Mouse (Mus musculus): ENCODE measurements around the gene Cggbp1. TPM values are rescaled to one million over a fixed set of nuclear protein-coding genes. Genes with fewer than 3 reads are reported as not detected.
A peak's percentile ranks its signal among the peaks of the same experiment; 100 is the strongest.
"Not testable (repeated sequence)": the region's sequence is repeated elsewhere in the genome, so short reads cannot be mapped to it uniquely, and the experiment has no call there.

The Cggbp1 gene
- polyA plus RNA-seq, 1 experiment from 2014 or later = 65.1 TPM

DNA sequence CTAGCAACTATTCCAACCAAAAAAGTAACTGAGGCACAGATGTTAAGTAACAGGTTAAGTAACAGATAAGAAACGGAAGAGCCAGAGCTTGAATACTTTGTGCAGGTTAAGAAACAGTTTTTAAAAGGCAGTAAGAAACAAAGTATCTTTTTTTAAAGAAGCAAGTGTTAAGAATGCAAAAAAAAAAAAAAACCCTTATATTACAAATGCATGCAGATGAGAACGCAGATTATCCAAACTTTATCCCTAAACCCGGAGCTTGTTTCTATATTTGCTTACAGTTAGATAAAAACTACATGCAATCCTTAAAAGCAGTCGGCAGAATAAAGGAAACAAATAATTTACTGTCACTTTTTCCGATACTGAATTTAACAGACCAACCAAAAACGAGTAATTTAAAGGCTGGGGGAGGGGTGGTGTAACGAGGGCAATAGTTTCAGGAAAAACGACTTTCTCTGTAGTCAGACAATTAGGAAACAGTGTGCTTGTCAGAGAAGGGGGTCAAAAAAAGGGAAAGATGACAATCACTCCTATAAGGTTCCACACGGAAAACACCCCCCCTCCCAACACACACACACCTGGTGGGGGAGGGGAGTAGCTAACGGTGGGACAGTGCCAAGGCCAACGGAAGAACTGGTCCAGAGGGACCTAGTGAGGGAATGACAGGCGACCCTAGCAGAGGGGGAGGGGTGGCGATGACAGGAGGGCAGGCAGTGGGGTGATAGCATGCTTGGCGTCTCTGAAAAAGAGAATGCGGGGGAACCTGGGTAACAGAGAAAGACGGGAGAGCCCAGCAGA lies 1.3 kb upstream of the Cggbp1 start:
- Histone ChIP-seq H3K4me2 (peak overlapping the region; percentile 88), H3K4me3 (peak overlapping the region; percentile 68), H3K9me3 (no peaks in the 10 kb centered on the region), H3K27me3 (no peaks in the 10 kb centered on the region), H3K4me1 (replicated peaks) (peaks cover 30% of the 10 kb centered on the region), H3K9ac (peak overlapping the region; percentile 84), H3K36me3 (peaks cover 6% of the 10 kb centered on the region), H3K27ac (replicated peaks) (peak overlapping the region; percentile 96)
- no peak; the same call in 1 of the 2 replicates for ATAC-seq (ENCODE audit: low FRiP score, low read depth)
- WGBS = 5% methylated on average over 16 of the region's 16 CpGs

DNA sequence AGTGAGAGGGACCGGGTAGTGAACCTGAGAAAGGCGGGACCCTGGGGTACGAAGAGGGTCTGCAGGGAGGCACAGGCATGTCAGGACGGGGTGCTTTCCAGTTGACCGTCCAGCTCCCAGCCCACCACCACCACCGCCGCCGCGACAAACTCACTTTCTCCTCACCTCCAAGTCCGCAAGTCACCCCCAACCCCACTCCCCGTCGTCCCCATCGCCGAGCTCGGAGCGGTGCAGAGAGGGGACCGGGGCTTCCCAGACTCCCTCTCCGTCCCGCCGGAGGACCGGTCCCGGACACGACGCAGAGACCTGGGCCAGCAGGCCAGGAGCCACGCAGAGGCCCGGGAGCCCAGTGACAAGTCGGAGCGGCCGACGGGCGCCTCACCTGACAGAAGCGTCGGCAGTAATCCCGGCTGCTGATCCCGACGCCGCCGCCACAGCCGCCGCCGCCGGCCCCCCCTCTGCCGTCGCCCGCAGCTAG lies 672 bp upstream of the Cggbp1 start:
- peak overlapping the region; percentile 96 for H3K27ac ChIP-seq (replicated peaks)
- peak overlapping the region; percentile 84 for H3K9ac ChIP-seq
- peaks cover 12% of the 10 kb centered on the region for H3K36me3 ChIP-seq
- no peaks in the 10 kb centered on the region for H3K27me3 ChIP-seq
- H3K4me2 ChIP-seq = peak overlapping the region; percentile 88
- WGBS = under 1% methylated on average over 44 of the region's 45 CpGs
- peaks cover 30% of the 10 kb centered on the region for H3K4me1 ChIP-seq (replicated peaks)
- H3K4me3 ChIP-seq = peak overlapping the region; percentile 68
- no peak for ATAC-seq (ENCODE audit: low FRiP score, low read depth)
- no peaks in the 10 kb centered on the region for H3K9me3 ChIP-seq

DNA sequence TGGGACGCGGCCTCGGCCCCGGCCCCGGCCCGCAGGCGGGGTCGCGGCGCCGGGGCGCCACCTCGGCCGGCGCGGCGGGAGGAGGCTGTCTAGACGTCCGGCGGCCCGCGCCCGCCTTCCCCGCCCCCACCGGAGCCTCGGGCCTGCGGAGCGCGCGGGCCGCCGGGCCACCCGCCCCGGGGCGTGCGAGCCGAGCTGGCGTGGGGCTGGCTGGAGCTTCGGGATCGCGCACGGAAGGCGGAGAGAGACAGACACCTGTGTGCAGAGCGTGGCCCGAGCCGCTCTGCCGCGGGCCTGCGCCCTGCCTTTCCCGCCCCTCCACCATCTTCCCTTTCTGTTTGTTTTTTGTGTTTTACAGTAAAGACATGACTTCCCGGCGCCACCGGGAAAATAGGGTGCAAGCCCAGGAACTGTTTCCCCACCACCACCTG lies 660 bp downstream of the Cggbp1 start:
- ATAC-seq (ENCODE audit: low FRiP score, low read depth) = peak; percentile 7; the same call in 1 of the 2 replicates
- WGBS = 0% methylated on average over 27 of the region's 53 CpGs
- Histone ChIP-seq H3K36me3 (peaks cover 21% of the 10 kb centered on the region), H3K9ac (peak overlapping the region; percentile 92), H3K4me3 (peak overlapping the region; percentile 68), H3K4me2 (peak overlapping the region; percentile 61), H3K27ac (replicated peaks) (peak overlapping the region; percentile 95), H3K27me3 (no peaks in the 10 kb centered on the region), H3K9me3 (no peaks in the 10 kb centered on the region), H3K4me1 (replicated peaks) (peaks cover 30% of the 10 kb centered on the region)

DNA sequence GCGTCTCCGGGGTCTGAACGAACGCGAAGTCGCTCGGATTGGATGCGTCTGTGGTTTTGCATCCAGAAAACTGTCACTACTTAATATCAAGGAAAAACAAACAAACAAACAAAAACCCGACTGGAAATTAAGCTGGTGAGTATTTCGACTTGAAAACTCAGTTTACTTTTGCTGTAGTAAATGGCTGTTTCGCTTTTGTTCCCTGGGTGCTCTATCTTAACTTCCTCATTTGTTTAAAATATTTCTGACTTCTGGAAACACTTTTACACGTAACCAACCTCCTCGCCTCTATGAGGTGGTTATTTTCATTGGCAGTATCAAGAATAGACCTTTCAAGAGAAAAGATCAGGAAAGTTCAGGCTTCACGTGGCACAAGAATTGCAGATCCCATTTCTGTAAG lies 1.1 kb downstream of the Cggbp1 start:
- no peak for ATAC-seq (ENCODE audit: low FRiP score, low read depth)
- peaks cover 21% of the 10 kb centered on the region for H3K36me3 ChIP-seq
- no peaks in the 10 kb centered on the region for H3K9me3 ChIP-seq
- 8% methylated on average over 14 of the region's 14 CpGs for WGBS
- H3K9ac ChIP-seq = peak overlapping the region; percentile 92
- H3K4me2 ChIP-seq = peak overlapping the region; percentile 61
- H3K4me1 ChIP-seq (replicated peaks) = peaks cover 30% of the 10 kb centered on the region
- peak overlapping the region; percentile 68 for H3K4me3 ChIP-seq
- H3K27ac ChIP-seq (replicated peaks) = peak overlapping the region; percentile 95; the same call in 1 of the 2 replicates
- H3K27me3 ChIP-seq = no peaks in the 10 kb centered on the region

DNA sequence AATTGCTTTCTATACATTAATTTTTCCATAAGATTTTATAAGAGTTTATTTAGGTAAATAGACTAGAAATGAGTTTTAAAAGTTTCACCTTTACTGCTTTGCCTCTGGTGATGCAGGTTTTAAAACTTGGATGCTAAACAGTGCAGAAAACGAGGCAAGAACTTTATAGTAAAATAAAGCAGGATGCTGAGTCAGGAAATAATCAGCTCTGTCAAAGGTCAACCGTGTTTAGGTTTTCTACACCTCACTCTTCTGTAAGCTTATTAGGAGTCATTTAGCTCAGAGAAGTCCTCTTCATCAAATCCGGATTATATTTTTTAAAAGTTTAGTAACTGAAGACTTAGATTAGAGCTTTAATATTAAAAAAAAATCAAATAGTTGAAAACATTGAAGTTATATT lies 5.2 kb downstream of the Cggbp1 start:
- Histone ChIP-seq H3K9me3 (no peaks in the 10 kb centered on the region), H3K27me3 (no peaks in the 10 kb centered on the region), H3K4me1 (replicated peaks) (peaks cover 19% of the 10 kb centered on the region), H3K27ac (replicated peaks) (no peak overlapping the region), H3K4me2 (no peak overlapping the region), H3K4me3 (no peak overlapping the region), H3K36me3 (peaks cover 21% of the 10 kb centered on the region), H3K9ac (no peak overlapping the region)
- ATAC-seq (ENCODE audit: low FRiP score, low read depth) = no peak
- WGBS = 96% methylated on average over 3 of the region's 3 CpGs

DNA sequence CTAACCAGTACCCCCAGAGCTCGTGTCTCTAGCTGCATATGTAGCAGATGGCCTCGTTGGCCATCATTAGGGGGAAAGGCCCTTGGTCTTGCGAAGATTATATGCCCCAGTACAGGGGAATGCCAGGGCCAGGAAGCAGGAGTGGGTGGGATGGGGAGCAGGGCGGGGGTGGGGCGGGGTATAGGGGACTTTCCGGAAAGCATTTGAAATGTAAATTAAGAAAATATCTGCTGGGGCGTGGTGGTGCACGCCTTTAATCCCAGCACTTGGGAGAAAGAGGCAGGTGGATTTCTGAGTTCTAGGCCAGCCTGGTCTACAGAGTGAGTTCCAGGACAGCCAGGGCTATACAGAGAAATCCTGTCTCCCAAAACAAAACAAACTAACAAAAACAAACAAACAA lies 14.0 kb downstream of the Cggbp1 start:
- not testable (repeated sequence) for H3K9ac ChIP-seq; H3K27ac ChIP-seq (replicated peaks); H3K9me3 ChIP-seq; ATAC-seq (ENCODE audit: low FRiP score, low read depth); H3K4me3 ChIP-seq; H3K4me1 ChIP-seq (replicated peaks); H3K4me2 ChIP-seq; H3K27me3 ChIP-seq; H3K36me3 ChIP-seq
- 85% methylated on average over 8 of the region's 8 CpGs for WGBS

DNA sequence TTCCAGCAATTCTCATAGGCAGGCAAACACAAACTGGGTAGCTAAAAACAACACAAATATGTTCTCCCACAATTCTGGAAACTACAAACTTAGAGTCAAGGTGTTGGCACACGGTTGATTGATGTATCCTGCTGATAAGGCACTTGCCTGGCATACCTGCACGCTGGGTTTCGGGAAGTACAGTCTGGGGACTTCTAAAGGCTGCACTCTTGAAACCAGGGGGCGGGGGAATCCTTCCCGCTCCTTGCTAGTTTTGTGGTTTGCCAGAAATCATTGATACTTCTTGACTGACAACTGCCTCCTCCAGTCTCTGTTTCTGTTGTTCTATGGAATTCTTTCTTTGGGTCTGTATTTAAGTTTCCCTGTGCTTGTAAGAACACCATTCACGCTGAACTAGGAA lies 16.8 kb downstream of the Cggbp1 start:
- H3K27ac ChIP-seq (replicated peaks) = no peak overlapping the region
- no peaks in the 10 kb centered on the region for H3K27me3 ChIP-seq
- H3K36me3 ChIP-seq = no peaks in the 10 kb centered on the region
- no peaks in the 10 kb centered on the region for H3K9me3 ChIP-seq
- H3K9ac ChIP-seq = no peak overlapping the region
- WGBS = 69% methylated on average over 6 of the region's 6 CpGs
- H3K4me1 ChIP-seq (replicated peaks) = peaks cover 4% of the 10 kb centered on the region; the same call in 1 of the 2 replicates
- no peak for ATAC-seq (ENCODE audit: low FRiP score, low read depth)
- no peak overlapping the region for H3K4me3 ChIP-seq
- H3K4me2 ChIP-seq = no peak overlapping the region

DNA sequence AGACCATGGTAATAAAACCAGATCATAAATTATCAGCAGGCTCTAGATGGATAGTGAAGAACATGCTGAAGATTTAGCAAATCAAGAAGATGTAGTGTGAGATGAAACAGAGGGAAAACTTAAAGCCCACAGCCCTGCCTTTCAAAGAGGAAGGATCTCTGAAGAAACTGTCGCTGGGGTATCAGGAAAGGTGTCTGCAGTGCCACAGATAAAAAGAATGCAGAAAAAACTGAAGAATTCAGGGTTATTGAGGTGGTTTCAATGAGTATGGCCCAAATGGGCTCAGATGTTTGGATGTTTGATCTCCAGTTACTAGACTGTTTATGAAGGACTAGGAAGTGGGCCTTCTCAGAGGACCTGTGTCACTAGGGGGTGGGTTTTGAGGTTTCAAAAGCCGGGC lies 17.8 kb downstream of the Cggbp1 start:
- no peak for ATAC-seq (ENCODE audit: low FRiP score, low read depth)
- Histone ChIP-seq H3K9ac (no peak overlapping the region), H3K4me3 (no peak overlapping the region), H3K36me3 (no peaks in the 10 kb centered on the region), H3K9me3 (no peaks in the 10 kb centered on the region), H3K4me1 (replicated peaks) (peaks cover 9% of the 10 kb centered on the region; the same call in 1 of the 2 replicates), H3K27me3 (no peaks in the 10 kb centered on the region), H3K4me2 (no peak overlapping the region), H3K27ac (replicated peaks) (no peak overlapping the region)
- 81% methylated on average over 2 of the region's 2 CpGs for WGBS

DNA sequence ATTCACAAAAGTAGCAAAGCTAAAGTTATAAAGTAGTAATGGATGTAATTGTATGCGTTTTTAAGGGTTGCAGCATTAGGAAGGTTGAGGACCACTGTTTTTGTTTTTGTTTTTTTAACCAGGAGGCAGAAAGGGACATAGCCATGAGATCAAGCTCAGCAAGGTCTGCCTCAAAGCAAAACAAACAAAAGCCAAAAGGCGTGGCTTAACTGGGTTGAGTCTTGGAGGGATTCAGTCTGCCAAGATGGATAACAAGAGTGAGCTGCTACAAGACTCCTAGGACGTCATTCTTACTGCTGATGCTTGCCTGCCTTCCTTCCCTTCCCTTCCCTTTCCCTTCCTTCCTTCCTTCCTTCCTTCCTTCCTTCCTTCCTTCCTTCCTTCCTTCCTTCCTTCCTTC lies 20.5 kb downstream of the Cggbp1 start:
- H3K4me3 ChIP-seq = no peak overlapping the region
- no peak overlapping the region for H3K4me2 ChIP-seq
- no peak overlapping the region for H3K9ac ChIP-seq
- H3K36me3 ChIP-seq = no peaks in the 10 kb centered on the region
- ATAC-seq (ENCODE audit: low FRiP score, low read depth) = no peak
- no peaks in the 10 kb centered on the region for H3K9me3 ChIP-seq
- H3K4me1 ChIP-seq (replicated peaks) = peaks cover 9% of the 10 kb centered on the region; the same call in 1 of the 2 replicates
- no peak overlapping the region for H3K27ac ChIP-seq (replicated peaks)
- WGBS = 26% methylated on average over 3 of the region's 3 CpGs
- H3K27me3 ChIP-seq = no peaks in the 10 kb centered on the region

DNA sequence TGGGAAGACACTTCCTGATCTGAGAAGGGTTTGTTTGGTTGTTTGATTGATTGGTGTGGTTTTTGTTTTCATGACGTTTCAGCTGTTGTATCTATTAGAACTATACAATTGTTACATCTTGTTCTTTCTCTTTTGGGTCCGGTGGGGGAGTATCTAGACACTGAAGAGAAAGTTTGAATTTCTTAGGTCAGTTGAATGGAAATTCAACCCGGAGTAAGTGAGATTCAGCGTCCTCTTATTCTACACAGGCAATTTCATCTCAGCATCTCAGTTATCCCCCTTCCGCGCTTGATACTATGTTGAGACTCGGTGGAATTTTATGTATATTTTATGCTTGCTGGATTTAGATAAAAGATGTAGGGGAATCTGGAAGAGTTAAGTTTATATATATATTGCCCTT lies 21.0 kb downstream of the Cggbp1 start:
- Histone ChIP-seq H3K4me3 (peak overlapping the region; percentile 24; the same call in 1 of the 2 replicates), H3K36me3 (no peaks in the 10 kb centered on the region), H3K9me3 (no peaks in the 10 kb centered on the region), H3K4me2 (peak overlapping the region; percentile 83), H3K9ac (no peak overlapping the region), H3K27me3 (no peaks in the 10 kb centered on the region), H3K27ac (replicated peaks) (no peak overlapping the region), H3K4me1 (replicated peaks) (peaks cover 9% of the 10 kb centered on the region; the same call in 1 of the 2 replicates)
- WGBS = 7% methylated on average over 7 of the region's 7 CpGs
- no peak for ATAC-seq (ENCODE audit: low FRiP score, low read depth)

DNA sequence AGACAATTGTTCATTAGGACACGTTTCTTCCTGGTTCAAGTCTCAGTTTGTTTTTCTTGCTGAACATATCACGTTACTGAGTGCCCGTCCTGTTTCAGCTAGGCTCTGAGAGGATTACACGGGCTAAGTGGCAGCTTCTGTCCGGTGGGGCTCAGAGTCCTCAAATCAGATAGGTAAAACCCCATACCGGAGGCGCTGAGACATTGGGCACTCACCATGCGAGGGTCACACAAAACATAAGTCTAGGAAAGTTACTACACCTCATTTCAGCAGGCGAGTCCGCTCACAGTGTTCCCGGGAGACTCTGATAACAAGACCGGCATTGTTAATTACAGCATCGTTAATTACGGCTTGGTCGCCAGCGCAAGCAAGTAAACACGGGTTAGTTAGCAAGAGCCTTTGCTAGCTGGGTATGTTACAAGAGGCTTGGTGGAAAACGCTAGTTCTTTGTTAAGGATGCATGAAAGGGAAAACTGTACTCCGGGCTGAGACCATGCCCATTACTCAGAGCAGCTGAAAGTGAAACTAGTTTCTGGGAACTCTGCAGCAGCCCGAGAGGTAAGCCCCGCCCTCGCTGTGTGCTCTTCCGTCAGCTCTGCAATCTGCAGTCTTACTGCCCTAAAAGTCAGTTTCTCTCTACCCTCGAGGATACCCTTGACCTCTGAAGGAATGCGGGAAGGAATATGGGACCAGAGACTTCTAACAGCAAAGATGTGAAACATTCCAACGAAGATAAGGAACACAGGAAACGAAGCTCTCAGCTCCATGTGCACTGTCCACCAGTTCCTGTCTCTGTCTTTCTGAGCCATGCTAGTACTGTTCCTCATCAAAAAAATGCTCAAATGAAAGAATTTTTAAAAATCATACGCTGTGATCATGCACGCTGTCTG lies 21.9 kb downstream of the Cggbp1 start:
- peak; percentile 94 for ATAC-seq (ENCODE audit: low FRiP score, low read depth)
- Histone ChIP-seq H3K4me3 (peak overlapping the region; percentile 53), H3K4me1 (replicated peaks) (peaks cover 9% of the 10 kb centered on the region; the same call in 1 of the 2 replicates), H3K27ac (replicated peaks) (peak overlapping the region; percentile 72), H3K4me2 (peak overlapping the region; percentile 83), H3K9ac (peak overlapping the region; percentile 69), H3K36me3 (no peaks in the 10 kb centered on the region), H3K9me3 (no peaks in the 10 kb centered on the region), H3K27me3 (no peaks in the 10 kb centered on the region)
- WGBS = 4% methylated on average over 29 of the region's 29 CpGs

DNA sequence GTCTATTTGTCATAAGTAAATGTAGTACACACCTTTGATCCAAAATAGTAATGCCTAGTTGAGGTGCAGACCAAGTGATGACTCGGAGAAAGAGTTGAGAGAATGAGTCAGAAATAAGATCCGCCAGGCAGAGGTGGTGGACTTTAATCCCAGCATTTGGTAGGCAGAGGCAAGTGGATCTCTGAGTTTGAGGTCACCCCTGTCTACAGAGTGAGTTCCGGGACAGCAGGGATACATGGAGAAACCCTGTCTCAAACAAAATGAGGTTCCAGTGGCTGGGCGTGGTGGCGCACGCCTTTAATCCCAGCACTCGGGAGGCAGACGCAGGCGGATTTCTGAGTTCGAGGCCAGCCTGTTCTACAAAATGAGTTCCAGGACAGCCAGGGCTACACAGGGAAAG lies 23.6 kb downstream of the Cggbp1 start:
- H3K36me3 ChIP-seq = no peaks in the 10 kb centered on the region
- peaks cover 9% of the 10 kb centered on the region; the same call in 1 of the 2 replicates for H3K4me1 ChIP-seq (replicated peaks)
- H3K27me3 ChIP-seq = no peaks in the 10 kb centered on the region
- no peaks in the 10 kb centered on the region for H3K9me3 ChIP-seq
- WGBS = 96% methylated on average over 10 of the region's 10 CpGs
- H3K4me2 ChIP-seq = no peak overlapping the region
- no peak overlapping the region for H3K27ac ChIP-seq (replicated peaks)
- H3K4me3 ChIP-seq = no peak overlapping the region
- no peak for ATAC-seq (ENCODE audit: low FRiP score, low read depth)
- no peak overlapping the region for H3K9ac ChIP-seq
